34 mouse cellular contexts compared by ENCODE assay signal in the genomic region with DNA sequence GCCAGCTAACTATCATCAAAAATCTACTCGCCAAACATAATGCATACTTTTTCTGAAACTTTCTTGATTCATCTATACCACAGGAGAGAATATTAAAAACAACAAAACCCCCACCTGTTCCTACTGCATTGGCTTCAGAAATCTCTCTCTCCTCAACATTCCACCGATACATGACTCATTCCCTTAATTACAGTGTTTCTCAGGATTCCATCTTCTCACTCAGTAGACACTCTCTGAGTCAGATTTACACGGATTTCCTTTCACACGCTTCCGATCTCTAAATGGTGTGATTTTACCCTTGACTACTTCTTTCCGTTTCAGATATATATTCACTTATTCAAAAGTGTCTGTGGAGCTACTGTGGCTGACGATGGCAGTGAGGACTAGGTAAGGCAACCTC. TPM values are rescaled to one million over a fixed set of nuclear protein-coding genes. Genes with fewer than 3 reads are reported as not detected.
DNase-seq lines count a peak whose midpoint lies in the region; ATAC-seq and TF ChIP-seq lines count a peak whose summit lies in the region.
"Had no signal": no experiment of that assay in that cellular context is flagged by ENCODE, and none has a peak within 500 bp of the region (broad histone marks: within the 10 kb centered on the region; RNA-seq: fewer than 3 reads in every experiment).

No protein-coding gene starts in this region.

- H3K27ac ChIP-seq in brown adipose tissue, adult 24 weeks (replicated peaks; ENCODE audit: low read depth, low read length), result 0 out of 2 replicates have a peak overlapping the region, but pooled peaks have one; percentile 16
- H3K27ac ChIP-seq in olfactory bulb, adult 2 months (ENCODE audit: insufficient read depth, low read depth, low read length), result peak overlapping the region; percentile 55
- no peak overlapping the region for H3K27ac ChIP-seq in forebrain, embryonic 12.5 days
- H3K27ac ChIP-seq: forebrain, embryonic 15.5 days; heart, adult 2 months; liver, embryonic 13.5 days; midbrain, embryonic 12.5 days had no signal

- peaks cover 7% of the 10 kb centered on the region for H3K4me1 ChIP-seq in brown adipose tissue, adult 24 weeks (ENCODE audit: control insufficient read depth, insufficient read depth, insufficient read length, low read length)
- peaks cover 11% of the 10 kb centered on the region for H3K4me1 ChIP-seq in olfactory bulb, adult 2 months (ENCODE audit: control insufficient read depth, insufficient read depth, low read length)
- peaks cover 11% of the 10 kb centered on the region for H3K4me1 ChIP-seq in forebrain, embryonic 12.5 days

- H3K27me3 ChIP-seq in C2C12 (ENCODE audit: control insufficient read depth, insufficient read depth, insufficient read length), result no peaks in the 10 kb centered on the region
- H3K27me3 ChIP-seq in forebrain, embryonic 12.5 days, result no peaks in the 10 kb centered on the region
- H3K27me3 ChIP-seq: forebrain, embryonic 15.5 days; limb, embryonic 15.5 days; liver, embryonic 13.5 days; megakaryocyte, embryonic 14.5 days; midbrain, embryonic 12.5 days had no signal

- ATAC-seq in forebrain, embryonic 12.5 days (ENCODE audit: low FRiP score), result no peak
- ATAC-seq: forebrain, embryonic 15.5 days; hindbrain, embryonic 16.5 days; lung, postnatal 0 days had no signal

- TF ChIP-seq CTCF in C2C12 (IDR thresholded peaks at IDR 0.05; ENCODE audit: control insufficient read depth, insufficient read depth, insufficient read length), result no peak
- no peak for TF ChIP-seq CTCF in olfactory bulb, adult 2 months (IDR thresholded peaks at IDR 0.05; ENCODE audit: insufficient read depth, low read depth, low read length)

- DNase-seq in 3134 (ENCODE audit: extremely low read depth, insufficient read length, low spot score), result peak; percentile 14
- DNase-seq in adrenal gland, adult 18-20 months (ENCODE audit: low spot score in 2 of 2), result no peak
- no peak for DNase-seq in kidney, adult 9 months
- DNase-seq: adrenal gland, adult 2 months; adrenal gland, postnatal 36 days; cerebellum, adult 9-10 months; heart, adult 2 months; heart, postnatal 14 days; kidney, adult 18-20 months; kidney, postnatal 36 days; liver, embryonic 13.5 days; lung, adult 18-20 months; lung, postnatal 4 days; retina, postnatal 1 day; right cerebral cortex, postnatal 25 days; spleen, adult 18-20 months; thymus, adult 2 months; thymus, postnatal 36 days had no signal

- H3K79me2 ChIP-seq in C2C12 (ENCODE audit: control insufficient read depth, insufficient read depth), result no peaks in the 10 kb centered on the region

- no peak overlapping the region for H3K4me2 ChIP-seq in forebrain, embryonic 12.5 days
- H3K4me2 ChIP-seq: forebrain, embryonic 15.5 days; limb, embryonic 15.5 days; liver, embryonic 13.5 days; midbrain, embryonic 12.5 days had no signal

- H3ac ChIP-seq in C2C12 (ENCODE audit: control insufficient read depth, insufficient read length, low read depth), result peak overlapping the region; percentile 42

- no peak overlapping the region for H3K4me3 ChIP-seq in C2C12 (ENCODE audit: insufficient read depth, poor library complexity, severe bottlenecking)
- H3K4me3 ChIP-seq in brown adipose tissue, adult 24 weeks (ENCODE audit: insufficient read depth, low read depth, low read length), result no peak overlapping the region
- no peak overlapping the region for H3K4me3 ChIP-seq in olfactory bulb, adult 2 months (ENCODE audit: insufficient read depth, low read depth, low read length)
- no peak overlapping the region for H3K4me3 ChIP-seq in forebrain, embryonic 12.5 days (replicated peaks)
- H3K4me3 ChIP-seq: forebrain, embryonic 15.5 days; heart, adult 2 months; limb, embryonic 15.5 days; liver, embryonic 13.5 days; megakaryocyte, embryonic 14.5 days; midbrain, embryonic 12.5 days had no signal

- no peaks in the 10 kb centered on the region for H3K9me3 ChIP-seq in forebrain, embryonic 12.5 days
- H3K9me3 ChIP-seq: forebrain, embryonic 15.5 days; limb, embryonic 15.5 days; liver, embryonic 13.5 days; megakaryocyte, embryonic 14.5 days; midbrain, embryonic 12.5 days had no signal

- no peaks in the 10 kb centered on the region for H3K36me3 ChIP-seq in C2C12 (ENCODE audit: control insufficient read depth, insufficient read depth)
- H3K36me3 ChIP-seq in forebrain, embryonic 12.5 days (replicated peaks), result no peaks in the 10 kb centered on the region
- H3K36me3 ChIP-seq: forebrain, embryonic 15.5 days; limb, embryonic 15.5 days; liver, embryonic 13.5 days; midbrain, embryonic 12.5 days had no signal

- no peak for TF ChIP-seq POLR2A in olfactory bulb, adult 2 months (IDR thresholded peaks at IDR 0.05; ENCODE audit: insufficient read depth, low read depth, low read length)

- no peak overlapping the region for H3K9ac ChIP-seq in forebrain, embryonic 12.5 days
- H3K9ac ChIP-seq: forebrain, embryonic 15.5 days; limb, embryonic 15.5 days; liver, embryonic 13.5 days; midbrain, embryonic 12.5 days had no signal

- H3K79me3 ChIP-seq in C2C12 (ENCODE audit: low read depth), result no peaks in the 10 kb centered on the region

- WGBS in olfactory bulb, adult 2 months, result 34% methylated on average over 7 of the region's 7 CpGs
- WGBS in forebrain, embryonic 12.5 days, result 91% methylated on average over 7 of the region's 7 CpGs

TF ChIP-seq in C2C12, 6 proteins besides CTCF, POLR2A, EP300 and RAD21:
- TF ChIP-seq FOSL1 (IDR thresholded peaks at IDR 0.05; ENCODE audit: insufficient read depth, low read length, poor library complexity, severe bottlenecking), result peak; percentile 92
- peak; percentile 82 for TF ChIP-seq MYOD1 (IDR thresholded peaks at IDR 0.05; ENCODE audit: control insufficient read depth, insufficient read length, low read depth)
- peak; percentile 17 for TF ChIP-seq MAX (IDR thresholded peaks at IDR 0.05)
- no peak for TF ChIP-seq CEBPB (IDR thresholded peaks at IDR 0.05; ENCODE audit: low read depth)

RNA-seq across cellular contexts. Expression of gene Cep41, which starts 6.4 kb away (rescaled TPM):
- polyA plus RNA-seq in C2C12 (2012; fragmentation: generic; extraction: Trizol), result 5.4 TPM
- polyA plus RNA-seq in brown adipose tissue, adult 24 weeks (2012; ENCODE audit: insufficient read depth, insufficient read length, missing spikeins), result 1.4 and 4.8 TPM in 2 replicates
- not detected in 2 replicates for polyA plus RNA-seq in olfactory bulb, adult 2 months (2012; ENCODE audit: insufficient read depth, insufficient read length, low replicate concordance, missing spikeins)
- 1 to 10 TPM; 6.1 to 7.3 TPM for total RNA-seq in adrenal gland, adult 18-20 months (2021)
- polyA plus RNA-seq in forebrain, embryonic 12.5 days (2016; fragmentation: Nextera tagmentation; extraction: Ambion mirVana), result 23.3 and 25.1 TPM in 2 replicates

RNA-seq across cellular contexts. Expression of gene Mest, which starts 36.1 kb away (rescaled TPM):
- 6.9 TPM for polyA plus RNA-seq in C2C12 (2012; fragmentation: generic; extraction: Trizol)
- polyA plus RNA-seq in brown adipose tissue, adult 24 weeks (2012; ENCODE audit: insufficient read depth, insufficient read length, missing spikeins), result 1.5 and 6.7 TPM in 2 replicates
- not detected in 2 replicates for polyA plus RNA-seq in olfactory bulb, adult 2 months (2012; ENCODE audit: insufficient read depth, insufficient read length, low replicate concordance, missing spikeins)
- total RNA-seq in adrenal gland, adult 18-20 months (2021), result 10 to 100 TPM; 27.9 to 28.8 TPM
- 802 and 947 TPM in 2 replicates for polyA plus RNA-seq in forebrain, embryonic 12.5 days (2016; fragmentation: Nextera tagmentation; extraction: Ambion mirVana)

RNA-seq across cellular contexts. Expression of gene Cpa1, which starts 48.2 kb away (rescaled TPM):
- not detected for polyA plus RNA-seq in C2C12 (2012; fragmentation: generic; extraction: Trizol)
- not detected in 2 replicates for polyA plus RNA-seq in brown adipose tissue, adult 24 weeks (2012; ENCODE audit: insufficient read depth, insufficient read length, missing spikeins)
- polyA plus RNA-seq in olfactory bulb, adult 2 months (2012; ENCODE audit: insufficient read depth, insufficient read length, low replicate concordance, missing spikeins), result not detected in 2 replicates
- not detected for total RNA-seq in adrenal gland, adult 18-20 months (2021)
- polyA plus RNA-seq in forebrain, embryonic 12.5 days (2016; fragmentation: Nextera tagmentation; extraction: Ambion mirVana), result 0.24 TPM in 1 of 2 replicates, not detected in the other
- total RNA-seq: adrenal gland, adult 2 months; adrenal gland, postnatal 36 days; gastrocnemius, adult 8-10 months; layer of hippocampus, adult 8-10 months; layer of hippocampus, postnatal 25 days; left cerebral cortex, adult 8-10 months; left cerebral cortex, postnatal 36 days; MEL had no signal
- polyA plus RNA-seq: adrenal gland, adult 2 months; thymus, adult 2 months had no signal

Comparison
In these comparisons a context has a peak if more than half of its experiments do, and no peak if none do; other contexts are left out.
1. RNA of gene Mest, which starts 36.1 kb away (polyA plus RNA-seq): 802 to 947 TPM in forebrain, embryonic 12.5 days; 6.9 TPM in C2C12 (single experiment), 1.5 to 6.7 TPM in brown adipose tissue, adult 24 weeks and not detected in olfactory bulb, adult 2 months; every median in the first group is over 100 times any median in the second.